Mouse (Mus musculus) E14TG2a.4 (cell line): Measurements from ENCODE around the gene Usp6nl.

ENCODE experiments used
- CTCF ChIP-seq: conservative IDR thresholded peaks from 2 replicates; pipeline ENCODE4 v1.5.1; 2014; ENCODE audit warnings: low read length
- NANOG ChIP-seq: IDR thresholded peaks from 2 replicates; pipeline ENCODE4 v1.6.1; 2014; ENCODE audit warnings: borderline replicate concordance, low read length, mixed read lengths
- POU5F1 ChIP-seq: IDR thresholded peaks from 2 replicates; pipeline ENCODE4 v1.6.1; 2014; ENCODE audit warnings: low read length, borderline replicate concordance

GRCm38 (mm10) chr2:6444015-6444414 is 121.5 kb downstream of the Usp6nl start:
- TF ChIP-seq CTCF (no peak), POU5F1 (no peak), NANOG (no peak)
